Mouse (Mus musculus) adrenal gland, adult 18-20 months (tissue): Measurements from ENCODE around the gene Eif5a. TPM values are rescaled to one million over a fixed set of nuclear protein-coding genes. Genes with fewer than 3 reads are reported as not detected.

Experiments
- DNase-seq, 2 experiments: peaks; one replicate each; pipeline ENCODE4 v3.0.0; 2021 to 2022; ENCODE audit warnings: low spot score in 2 of 2
- total RNA-seq, 2 experiments: library from RNA; stranded (reverse); gene quantifications; 1 replicate in 1 of 2; 2 replicates in 1 of 2; pipeline ENCODE4 v1.2.3; 2021

The Eif5a gene
- total RNA-seq, 2 experiments from 2014 or later = 579 to 673 TPM

DNA sequence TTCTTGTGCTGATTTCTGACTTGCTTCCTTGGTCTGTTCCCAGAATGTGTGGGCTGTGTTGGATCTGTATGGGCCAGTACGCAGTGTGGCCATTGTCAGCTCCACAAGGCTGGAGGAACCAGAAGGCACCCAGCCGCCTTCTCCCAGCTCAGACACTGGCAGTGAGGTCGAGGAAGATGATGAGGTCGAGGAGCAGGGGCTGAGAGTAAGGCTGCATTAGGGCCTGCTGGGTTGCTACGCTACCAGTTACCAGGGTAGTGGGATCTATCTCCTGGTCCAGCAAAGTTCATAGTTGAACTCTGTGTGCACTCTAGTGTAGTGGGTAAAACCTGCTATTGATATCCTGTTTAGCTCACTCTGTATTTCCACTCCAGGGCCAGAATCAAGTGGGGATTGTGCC, 12.6 kb downstream of the Eif5a start:
- DNase-seq = no peak

DNA sequence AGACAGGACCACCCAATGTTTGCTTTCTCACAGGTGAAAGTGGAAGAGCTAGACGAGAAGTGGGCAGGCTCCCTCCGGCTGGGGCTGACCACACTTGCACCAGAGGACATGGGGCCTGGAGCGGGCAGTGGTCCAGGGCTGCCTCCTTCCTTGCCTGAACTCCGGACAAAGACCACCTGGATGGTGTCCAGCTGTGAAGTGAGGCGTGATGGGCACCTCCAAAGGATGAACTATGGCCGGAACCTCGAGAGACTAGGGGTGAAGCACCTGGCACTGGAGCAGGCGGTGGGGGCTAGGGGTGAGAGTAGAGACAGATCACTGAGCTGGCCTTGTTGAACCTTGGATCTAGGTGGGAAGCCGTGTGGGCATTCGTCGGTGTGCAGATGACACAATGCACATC, 13.1 kb downstream of the Eif5a start:
- no peak for DNase-seq

DNA sequence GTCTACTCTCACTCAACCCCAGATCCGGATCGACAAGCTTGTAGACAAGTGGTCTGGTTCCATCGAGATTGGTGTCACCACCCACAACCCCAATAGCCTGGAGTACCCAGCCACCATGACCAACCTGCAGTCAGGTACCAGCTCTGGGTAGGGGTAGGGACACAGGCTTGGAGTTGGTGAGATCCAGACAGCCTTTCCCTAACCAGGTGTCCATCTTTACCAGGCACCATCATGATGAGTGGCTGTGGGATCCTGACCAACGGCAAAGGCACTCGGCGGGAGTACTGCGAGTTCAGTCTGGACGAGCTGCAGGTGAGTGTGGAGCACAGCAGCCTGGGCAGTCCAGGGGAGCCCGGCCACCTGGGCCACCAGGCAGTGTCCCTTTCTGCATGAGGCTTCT, 17.4 kb downstream of the Eif5a start:
- DNase-seq = no peak

DNA sequence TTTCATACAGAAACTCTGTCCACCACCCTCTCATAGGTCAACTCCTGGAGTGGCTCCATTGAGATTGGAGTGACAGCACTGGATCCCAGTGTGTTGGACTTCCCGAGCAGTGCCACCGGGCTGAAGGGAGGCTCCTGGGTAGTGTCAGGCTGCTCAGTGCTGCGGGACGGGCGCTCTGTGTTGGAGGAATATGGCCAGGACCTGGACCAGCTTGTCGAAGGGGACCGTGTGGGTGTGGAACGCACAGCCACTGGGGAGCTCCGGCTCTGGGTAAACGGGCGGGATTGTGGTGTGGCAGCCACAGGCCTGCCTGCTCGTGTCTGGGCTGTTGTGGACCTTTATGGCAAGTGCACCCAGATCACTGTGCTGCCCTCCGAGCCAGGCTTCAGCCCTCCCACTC, 18.8 kb downstream of the Eif5a start:
- no peak for DNase-seq

DNA sequence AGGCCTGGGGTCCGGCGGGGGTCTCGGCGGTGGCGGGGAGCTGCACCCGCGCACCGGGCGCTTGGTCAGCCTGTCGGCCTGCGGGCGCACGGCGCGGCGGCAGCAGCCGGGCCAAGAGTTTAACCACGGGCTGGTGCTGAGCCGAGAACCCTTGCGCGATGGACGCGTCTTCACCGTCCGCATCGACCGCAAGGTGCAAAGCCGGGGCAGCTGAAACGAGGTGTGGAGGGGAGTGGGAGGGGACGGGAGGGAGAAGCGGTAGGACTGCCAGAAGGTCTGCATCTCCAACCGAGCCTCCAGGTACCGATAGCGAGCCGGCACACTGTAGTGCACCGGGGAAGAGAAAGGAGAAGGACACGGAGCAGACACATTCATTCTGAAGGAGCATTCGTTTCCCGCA, 19.8 kb downstream of the Eif5a start:
- no peak for DNase-seq

DNA sequence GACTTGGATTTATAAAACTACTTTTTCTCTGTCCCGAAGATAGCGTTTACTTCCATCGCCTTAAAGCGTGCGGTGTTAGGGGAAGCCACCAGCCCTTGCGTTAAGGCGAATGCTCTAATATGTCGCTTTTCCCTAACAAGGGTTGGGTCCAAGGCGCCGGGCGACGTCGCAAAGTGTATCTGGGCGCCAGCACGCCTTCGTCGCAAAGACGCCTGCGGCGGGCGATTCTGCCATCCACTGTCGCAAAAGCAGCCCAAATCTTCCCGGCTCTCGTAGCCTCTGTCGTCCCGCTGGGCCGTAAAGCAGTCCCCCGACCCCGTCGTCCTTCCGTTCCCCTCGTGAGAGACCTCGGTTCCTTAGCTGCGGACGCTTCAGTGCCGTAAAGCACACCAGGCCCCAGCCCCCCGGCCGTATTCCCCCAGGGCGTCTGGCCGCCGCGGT, 20.3 kb downstream of the Eif5a start:
- DNase-seq = peak; percentile 81 to 87

DNA sequence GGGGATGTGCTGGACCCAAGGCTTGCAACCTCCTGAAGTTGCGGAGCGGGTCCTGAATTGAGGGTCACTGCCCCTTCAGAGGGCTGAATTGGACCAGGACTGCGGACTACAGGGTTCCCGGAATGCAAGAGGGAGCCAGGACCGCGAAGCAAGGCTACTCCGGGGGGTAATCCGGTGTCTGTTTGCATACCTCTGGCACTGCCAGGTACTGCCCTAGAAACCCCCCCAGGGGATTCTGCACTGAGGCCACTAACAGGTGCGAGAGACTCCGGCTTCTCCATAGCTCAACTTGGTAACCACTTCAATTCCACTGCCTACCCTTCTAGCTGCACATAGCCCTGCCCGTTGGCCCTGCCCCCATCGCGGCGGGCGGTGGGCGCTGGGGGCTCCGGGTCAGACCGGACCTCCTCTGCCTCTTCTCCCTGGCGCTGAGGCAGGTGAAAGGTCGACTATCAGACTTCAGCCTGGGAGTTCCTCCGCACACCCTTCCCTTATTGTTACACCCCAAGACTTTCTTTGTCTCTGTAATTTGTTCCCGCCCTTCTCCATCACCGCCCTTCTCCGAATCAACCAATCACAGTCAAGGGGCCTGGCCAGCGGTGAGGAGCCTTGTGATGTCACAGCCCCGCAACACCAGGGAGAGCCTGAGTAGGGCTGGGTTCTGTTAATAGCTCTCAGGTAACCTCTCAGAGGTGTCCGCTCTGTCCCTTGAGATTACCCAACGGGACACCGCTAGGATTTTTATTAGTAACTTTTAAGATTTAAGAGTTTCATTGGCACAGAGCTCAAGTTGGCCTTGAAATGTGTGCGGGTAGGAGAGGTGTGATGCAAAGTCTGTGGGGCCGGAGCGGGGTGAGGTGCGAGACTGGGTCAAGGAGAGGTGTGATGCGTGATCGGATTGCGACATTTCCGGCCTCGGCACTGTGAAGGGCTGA, 21.0 kb downstream of the Eif5a start, which contains the start of the genes 2810408A11Rik and Neurl4:
Gene 2810408A11Rik, minus strand, starts transcription at position 517 of the 935 bp plus-strand sequence.
Gene Neurl4, plus strand, starts transcription at position 602 of the 935 bp plus-strand sequence.
- peak; percentile 71 to 72 for DNase-seq

DNA sequence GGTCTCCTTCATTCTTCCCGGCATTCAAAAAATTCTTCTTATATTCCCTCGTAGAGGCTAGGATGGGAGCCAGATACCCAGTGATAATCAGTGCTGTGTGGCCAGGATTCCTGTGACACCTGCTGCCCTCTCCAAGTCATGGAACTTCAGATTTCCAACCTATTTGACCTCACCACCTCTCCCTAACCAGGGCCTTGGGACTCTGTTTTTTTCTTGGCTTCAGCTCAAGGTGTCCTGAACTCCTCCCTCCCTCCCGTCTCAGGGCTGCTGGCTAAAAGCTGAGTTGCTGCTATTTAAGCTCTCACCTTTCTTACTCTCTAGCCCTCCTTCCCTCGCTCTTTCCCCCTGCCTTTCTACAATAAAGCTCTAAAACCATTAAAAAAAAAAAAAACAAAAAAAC, 21.9 kb downstream of the Eif5a start:
- no peak for DNase-seq

DNA sequence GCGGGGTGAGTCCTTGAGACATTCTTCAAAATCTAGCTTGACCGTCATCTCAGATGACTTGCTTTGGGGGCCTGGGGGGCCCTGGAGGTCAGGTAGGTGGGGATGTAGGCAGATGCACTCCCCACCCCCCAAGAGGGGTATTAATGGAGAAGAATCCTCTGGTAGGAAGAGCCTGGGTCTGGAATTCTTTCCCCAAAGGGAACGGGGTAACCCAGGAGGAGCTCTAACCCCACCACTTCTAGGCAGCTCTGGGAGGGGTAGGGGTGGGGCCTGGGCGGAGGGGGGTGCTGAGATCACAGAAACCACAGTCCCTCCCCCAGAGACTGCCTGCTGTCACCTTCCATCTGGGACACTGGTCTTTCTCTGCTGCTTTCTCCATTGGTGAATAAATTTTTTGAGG, 26.5 kb downstream of the Eif5a start, which contains the start of gene Acap1:
Gene Acap1, minus strand, starts transcription at position 249 of the 400 bp plus-strand sequence.
- DNase-seq = no peak

DNA sequence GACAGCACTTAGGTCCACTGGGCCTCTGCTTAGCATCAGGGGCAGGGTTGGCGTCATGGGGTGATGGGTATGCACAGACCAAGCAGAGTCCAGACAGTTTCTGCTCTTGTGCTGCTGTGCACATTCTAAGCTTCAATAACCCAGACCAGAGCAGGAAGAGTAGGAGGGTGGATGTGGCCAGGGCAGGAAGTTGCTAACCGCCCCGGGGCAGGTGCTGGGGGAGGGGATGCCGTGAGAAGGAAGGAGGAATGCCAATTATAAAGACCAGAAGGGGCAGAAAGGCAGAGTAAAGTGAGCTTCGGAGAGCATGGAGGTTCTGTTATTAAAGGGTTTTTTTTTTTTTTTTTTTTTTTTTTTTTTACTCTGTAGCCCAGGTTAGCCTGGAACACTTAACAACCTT, 27.1 kb downstream of the Eif5a start:
- DNase-seq = no peak

DNA sequence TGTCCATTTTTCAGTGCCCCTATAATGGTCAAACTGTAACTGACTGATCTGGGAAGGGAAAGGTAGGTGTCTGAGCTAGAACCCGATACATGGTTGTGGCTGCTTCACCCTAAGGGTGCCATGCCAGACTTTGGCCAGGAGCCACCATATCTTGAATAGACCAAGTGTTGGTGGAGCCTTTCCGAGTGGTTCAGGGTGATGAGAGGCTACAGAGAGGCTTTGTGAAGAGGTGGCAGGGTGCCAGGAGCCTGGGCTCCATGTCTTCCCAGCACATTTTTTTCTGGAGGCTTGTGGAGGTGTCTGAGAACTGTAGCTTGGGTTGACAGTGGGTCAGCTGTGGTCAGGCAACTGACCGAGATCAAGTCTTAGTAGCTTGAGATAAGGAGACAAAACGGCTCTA, 30.3 kb downstream of the Eif5a start:
- DNase-seq = no peak

DNA sequence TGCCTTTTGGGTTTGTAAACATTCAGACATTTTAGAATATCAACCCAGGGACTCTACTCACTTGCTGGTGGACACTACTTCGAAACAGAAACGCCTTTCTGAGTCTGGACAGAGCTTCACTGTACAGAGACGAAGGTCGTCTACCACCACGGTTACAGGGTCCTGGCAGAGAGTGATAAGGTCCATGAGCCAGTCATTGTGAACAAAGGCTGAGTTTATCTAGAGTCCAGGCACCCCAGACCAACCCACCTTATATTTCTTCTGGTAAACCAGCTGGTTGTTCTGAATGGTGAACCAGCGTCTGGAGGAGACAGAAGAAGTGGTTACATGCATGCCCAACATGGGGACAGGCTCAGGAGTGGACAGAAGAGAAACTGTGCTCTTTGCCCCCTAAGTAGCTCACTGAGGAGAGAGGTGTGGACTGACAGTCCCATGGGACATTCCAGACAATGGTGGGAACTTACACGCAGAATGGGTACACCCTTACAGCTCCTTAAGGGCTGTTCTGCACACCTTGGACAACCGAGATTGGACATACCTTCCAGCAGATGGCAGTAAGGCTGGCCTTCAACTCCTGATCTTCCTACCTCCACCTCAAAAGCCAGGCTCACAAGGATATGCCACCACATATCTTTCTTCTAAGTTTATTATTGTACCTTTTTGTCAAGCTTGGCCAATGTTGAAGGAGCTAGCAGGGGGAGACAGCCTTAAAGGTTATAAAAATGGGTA, 34.7 kb downstream of the Eif5a start:
- DNase-seq = no peak

DNA sequence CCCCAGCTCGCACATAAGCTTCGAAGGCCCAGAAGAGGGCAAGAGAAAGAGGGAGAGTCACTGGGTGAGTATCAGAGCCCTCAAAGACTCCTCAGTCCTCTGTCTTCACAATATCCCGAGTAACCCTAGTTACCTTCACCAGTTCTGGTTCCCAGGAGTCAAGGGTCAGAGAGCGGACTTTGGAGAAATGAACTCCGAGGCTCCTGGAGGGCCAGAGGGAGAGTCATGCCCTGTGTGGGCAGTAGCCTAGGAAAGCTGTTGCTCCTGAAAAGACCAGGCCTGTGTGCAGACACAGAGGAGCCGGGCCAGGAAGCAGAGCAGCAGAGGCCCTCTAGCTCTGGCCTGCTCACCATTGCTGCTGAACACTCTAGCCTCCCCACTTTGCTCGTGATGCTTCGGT, 37.1 kb downstream of the Eif5a start:
- DNase-seq = no peak

DNA sequence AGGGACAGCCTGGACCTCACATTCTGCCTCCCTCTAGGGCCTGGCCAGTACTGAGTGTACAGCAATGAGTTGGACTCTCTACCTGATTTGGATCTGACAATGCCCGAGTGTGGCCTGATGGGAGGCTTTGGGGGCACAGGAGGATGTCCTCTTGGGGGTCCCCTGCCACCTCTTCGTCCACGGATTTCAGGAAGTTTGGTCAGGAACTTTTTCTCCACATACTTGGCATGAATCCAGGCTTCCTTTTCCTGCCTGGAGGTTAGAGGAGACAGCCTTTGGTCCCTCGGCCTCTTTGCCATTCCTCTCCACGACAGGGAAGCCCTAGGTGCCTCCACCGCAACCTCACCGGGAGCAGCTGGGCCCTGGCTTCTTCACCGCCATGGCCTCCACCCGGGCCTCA, 37.5 kb downstream of the Eif5a start:
- DNase-seq = no peak

DNA sequence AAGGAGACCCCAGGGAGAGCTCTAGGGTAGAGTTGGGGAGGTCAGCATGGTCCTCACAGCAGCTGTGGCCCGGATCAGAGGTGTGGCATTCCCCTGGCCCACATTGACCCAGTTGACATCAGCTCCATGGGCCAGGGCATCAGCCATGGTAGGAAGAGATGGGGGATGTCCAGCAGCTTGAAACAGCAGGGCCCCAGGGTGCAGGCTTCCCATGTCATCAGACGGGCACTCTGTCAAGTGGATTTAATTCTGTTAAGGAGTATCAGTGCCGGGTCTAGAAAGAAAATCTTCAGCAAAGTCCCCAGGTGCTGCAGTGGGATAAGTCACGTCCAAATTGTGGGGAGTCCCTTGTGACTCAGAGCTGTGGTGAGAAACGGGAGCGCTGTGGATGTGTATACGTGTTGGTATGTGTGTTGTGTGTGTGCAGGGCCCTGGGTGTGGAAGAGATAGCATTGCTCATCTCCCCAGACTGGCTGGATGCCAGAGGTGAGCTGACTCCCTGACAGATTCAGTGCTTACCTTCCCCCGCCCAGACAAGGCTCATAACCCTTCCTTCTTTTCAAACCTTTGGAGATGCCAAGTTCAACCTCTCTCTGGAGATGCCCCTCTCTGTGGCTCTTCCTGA, 38.1 kb downstream of the Eif5a start:
- no peak for DNase-seq

DNA sequence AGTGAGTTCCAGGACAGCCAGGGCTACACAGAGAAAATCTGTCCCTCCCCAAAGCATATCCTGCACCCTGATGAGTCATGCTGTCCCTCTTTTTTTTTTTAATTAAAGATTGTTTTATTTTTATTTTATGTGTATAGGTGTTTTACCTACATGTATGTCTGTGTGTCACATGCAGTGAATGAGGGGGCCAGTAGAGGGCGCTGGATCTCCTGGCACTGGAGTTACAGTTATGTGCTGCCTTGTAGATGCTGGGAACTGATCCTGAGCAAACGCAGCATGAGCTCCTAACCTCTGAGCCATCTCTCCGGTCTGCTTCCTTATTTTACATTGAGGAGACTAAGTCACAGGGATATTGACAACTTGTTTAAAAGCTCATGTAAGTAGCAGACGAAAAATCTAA, 38.7 kb downstream of the Eif5a start:
- no peak for DNase-seq

DNA sequence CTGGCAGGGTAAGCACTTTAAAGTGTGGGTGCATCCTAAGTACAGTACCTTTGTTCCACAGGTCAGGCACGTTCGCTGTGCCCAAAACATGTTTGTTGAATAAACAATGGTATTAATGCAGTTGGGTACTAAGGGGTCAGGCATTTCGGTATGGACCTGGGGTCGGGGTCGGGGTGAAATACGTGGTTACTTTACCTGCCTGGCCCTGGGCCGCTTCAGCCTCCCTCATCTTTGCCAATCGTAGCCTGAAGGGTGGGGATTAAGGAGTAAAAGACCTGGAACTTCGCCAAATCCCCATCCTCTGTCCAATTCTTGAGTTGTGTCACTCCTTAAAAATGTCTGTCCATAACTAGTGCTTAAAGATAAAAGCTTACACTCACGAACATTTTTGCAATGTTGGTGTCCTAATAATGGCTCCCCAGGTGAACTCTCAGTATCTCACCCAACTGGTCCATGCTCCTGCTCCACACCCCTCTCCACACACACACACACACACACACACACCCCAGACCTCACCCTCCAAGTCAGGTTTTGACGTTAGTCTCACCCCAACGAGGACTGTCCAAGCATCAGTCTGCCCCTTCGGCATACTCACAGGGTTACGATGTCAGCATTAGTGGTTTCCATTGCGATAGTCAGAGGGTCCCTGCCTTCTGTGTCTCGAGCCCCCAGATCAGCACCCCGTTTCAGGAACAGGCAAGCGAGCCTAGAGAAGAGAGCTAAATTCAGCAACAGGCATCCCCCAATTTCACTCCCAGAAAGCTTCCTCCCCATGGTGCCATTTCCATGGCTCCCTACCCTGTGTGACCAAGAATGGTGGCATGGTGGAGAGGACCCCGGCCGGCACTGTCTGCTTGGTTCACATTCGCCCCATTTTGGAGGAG, 39.7 kb downstream of the Eif5a start:
- no peak for DNase-seq

DNA sequence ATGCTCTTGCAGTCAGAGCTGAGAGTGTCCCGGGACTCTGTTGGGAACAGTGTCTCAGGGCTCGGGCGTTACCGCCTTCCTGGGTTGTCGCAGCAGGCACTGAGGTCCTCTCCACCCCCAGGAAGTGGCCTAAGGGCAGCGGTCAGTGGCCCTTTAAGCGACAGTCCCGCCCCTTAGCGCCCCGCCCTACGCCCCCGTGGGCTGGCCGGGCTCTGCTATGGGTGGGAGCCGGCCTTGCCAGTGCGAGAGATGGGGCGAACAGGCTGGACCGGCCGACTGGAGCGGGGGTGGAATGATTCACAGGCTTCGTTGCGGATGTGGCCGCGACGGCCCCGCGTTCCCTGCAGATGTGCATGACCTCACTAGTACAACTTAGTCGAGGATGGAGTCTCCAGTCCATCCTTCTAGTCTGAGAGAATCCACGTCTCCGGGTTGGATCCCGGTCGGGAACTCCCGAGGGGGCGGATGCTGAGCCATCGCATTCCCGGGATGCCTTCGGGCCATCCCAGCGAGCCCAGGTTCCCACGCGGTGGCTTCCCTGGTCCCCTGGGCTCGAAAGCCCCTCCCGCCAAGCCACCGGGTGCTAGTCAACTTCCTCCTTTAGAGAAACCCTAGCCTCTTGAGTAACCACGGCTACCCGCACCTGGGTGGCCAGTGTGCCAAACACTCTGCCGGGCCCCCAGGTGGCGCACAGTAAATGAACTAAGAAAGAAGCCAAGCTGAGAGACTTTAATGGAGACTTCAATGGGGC, 40.7 kb downstream of the Eif5a start, which contains the start of gene Kctd11:
Gene Kctd11, minus strand, starts transcription at position 554 of the 751 bp plus-strand sequence.
- DNase-seq = peak; percentile 91 to 92

DNA sequence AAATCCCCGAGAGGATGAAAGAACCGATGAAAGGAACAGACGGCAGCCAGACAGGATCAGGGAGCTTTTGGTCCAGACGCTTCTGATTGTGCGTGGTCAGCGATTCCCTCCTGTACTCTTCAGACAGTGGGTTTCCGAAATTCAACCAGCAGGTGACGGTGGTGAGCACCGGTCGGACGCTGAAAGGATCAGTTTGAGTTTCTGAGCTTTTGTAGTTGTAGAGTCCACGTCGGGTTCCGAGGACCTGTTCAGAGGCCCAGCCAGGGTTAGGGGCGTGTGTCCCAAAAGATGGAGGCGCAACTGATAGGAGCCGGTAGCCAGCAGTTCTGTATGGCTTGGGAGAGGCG, 41.3 kb downstream of the Eif5a start:
- DNase-seq = no peak

DNA sequence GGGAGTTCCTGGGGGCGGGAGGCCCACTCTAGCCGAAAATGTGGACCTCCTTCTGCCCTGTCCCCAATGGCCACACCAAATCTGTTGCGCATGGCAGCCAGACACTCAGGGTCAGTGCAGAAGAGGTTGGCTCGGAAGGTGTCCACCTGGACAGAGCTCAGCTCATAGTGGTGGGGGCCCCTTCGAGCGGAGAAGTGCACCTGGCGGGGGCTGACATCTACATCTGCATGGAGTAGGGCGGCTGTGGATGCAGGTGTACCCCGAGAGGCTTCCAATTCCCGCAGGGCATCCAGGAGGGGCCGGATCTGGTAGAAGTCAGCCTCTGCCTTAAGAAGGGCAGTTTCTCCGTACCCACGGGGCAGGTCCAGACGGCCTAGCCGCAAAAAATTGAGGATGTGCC, 42.0 kb downstream of the Eif5a start:
- DNase-seq = no peak
